Mouse (Mus musculus) heart, embryonic 14.5 days (tissue): ENCODE results near the gene Ccdc124. TPM values are rescaled to one million over a fixed set of nuclear protein-coding genes. Genes with fewer than 3 reads are reported as not detected.
A peak's percentile ranks its signal among the peaks of the same experiment; 100 is the strongest.

Experiments used
- ATAC-seq: fragments of 200-750 bp; cut with Nextera tagmentation; 2 replicates; pipeline ENCODE4 v1.8.0; 2017; ENCODE audit warnings: low read depth, moderate TSS enrichment; ENCODE audit not compliant: insufficient number of reproducible peaks, insufficient read depth, low FRiP score
- H3K27ac ChIP-seq, 2 experiments: fragments of 200-500 bp in 1 of 2; fragments of 300-500 bp in 1 of 2; sonication (generic) in 1 of 2; replicated peaks in 1 of 2; 2 replicates each; pipeline ENCODE4 v1.5.1; 2012 to 2014; ENCODE audit warnings: low read depth in 2 of 2, low read length in 2 of 2, control low read depth in 1 of 2, mild to moderate bottlenecking in 1 of 2, mixed read lengths in 1 of 2; ENCODE audit not compliant: control insufficient read depth in 1 of 2, insufficient read depth in 1 of 2
- H3K27me3 ChIP-seq: fragments of 300-500 bp; sonication (generic); 2 replicates; pipeline ENCODE4 v1.6.1; 2014; ENCODE audit warnings: mild to moderate bottlenecking, low read length, control low read depth; ENCODE audit not compliant: control insufficient read depth, insufficient read depth
- H3K36me3 ChIP-seq: fragments of 300-500 bp; sonication (generic); 2 replicates; pipeline ENCODE4 v1.6.1; 2014; ENCODE audit warnings: mild to moderate bottlenecking, control low read depth, low read length, mixed read lengths; ENCODE audit not compliant: control insufficient read depth, insufficient read depth
- H3K4me1 ChIP-seq, 2 experiments: fragments of 200-500 bp in 1 of 2; fragments of 300-500 bp in 1 of 2; sonication (generic) in 1 of 2; 2 replicates each; pipeline ENCODE4 v1.6.1; 2012 to 2014; ENCODE audit warnings: low read length in 2 of 2, control low read depth in 1 of 2, mixed read lengths in 1 of 2; ENCODE audit not compliant: control insufficient read depth in 2 of 2, insufficient read depth in 2 of 2
- H3K4me2 ChIP-seq: fragments of 300-500 bp; sonication (generic); 2 replicates; pipeline ENCODE4 v1.6.1; 2014; ENCODE audit warnings: mild to moderate bottlenecking, low read length
- H3K4me3 ChIP-seq, 2 experiments: fragments of 200-500 bp in 1 of 2; fragments of 300-500 bp in 1 of 2; sonication (generic) in 1 of 2; 2 replicates each; pipeline ENCODE4 v1.5.1; 2012 to 2014; ENCODE audit warnings: low read length in 2 of 2, mild to moderate bottlenecking in 2 of 2, control low read depth in 1 of 2, low read depth in 1 of 2, moderate library complexity in 1 of 2; ENCODE audit not compliant: control insufficient read depth in 1 of 2, insufficient read depth in 1 of 2
- H3K9ac ChIP-seq: fragments of 300-500 bp; sonication (generic); 2 replicates; pipeline ENCODE4 v1.6.1; 2014; ENCODE audit warnings: mild to moderate bottlenecking, low read length
- H3K9me3 ChIP-seq: fragments of 300-500 bp; sonication (generic); 2 replicates; pipeline ENCODE4 v1.6.1; 2016; ENCODE audit warnings: low read length, control low read depth; ENCODE audit not compliant: control insufficient read depth
- WGBS: fragments of 180-500 bp; shearing (Covaris S2); extraction: QIAGEN DNeasy Blood & Tissue Kit; methylation state at CpG from one replicate; pipeline ENCODE4 v1.1.7; 2014; 5-methylcytosine and 5-hydroxymethylcytosine counted together
- polyA plus RNA-seq: library from polyadenylated mRNA; unstranded; fragments of >200 nt; fragmentation: Nextera tagmentation; extraction: Ambion mirVana; gene quantifications from 2 replicates; pipeline ENCODE4 v1.2.1, GENCODE M21; 2014

Ccdc124 gene
- polyA plus RNA-seq, 1 experiment from 2014 or later, result 78.5 TPM

- Histone ChIP-seq H3K9me3 (0 out of 2 replicates have a peak, but pooled peaks cover 4% of the 10 kb centered on the region), H3K27me3 (peaks cover 40% of the 10 kb centered on the region), H3K4me3 (no peak overlapping the region), H3K4me1 (peaks cover 8 to 23% of the 10 kb centered on the region in 2 experiments; a peak in 3 of 4 replicates), H3K27ac (no peak overlapping the region), H3K36me3 (peaks cover 23% of the 10 kb centered on the region), H3K9ac (no peak overlapping the region), H3K4me2 (no peak overlapping the region)
- 95% methylated on average over 8 of the region's 8 CpGs for WGBS
- no peak for ATAC-seq
Observed at GRCm38 (mm10) chr8:70894771-70895545, 21.2 kb upstream of the Ccdc124 start.

GRCm38 (mm10) chr8:70894385-70894720 lies 20.6 kb upstream of the Ccdc124 start:
- H3K9me3 ChIP-seq, result 0 out of 2 replicates have a peak, but pooled peaks cover 4% of the 10 kb centered on the region
- ATAC-seq, result no peak
- peaks cover 8 to 23% of the 10 kb centered on the region in 2 experiments; a peak in 3 of 4 replicates for H3K4me1 ChIP-seq
- H3K27me3 ChIP-seq, result peaks cover 41% of the 10 kb centered on the region
- peaks cover 23% of the 10 kb centered on the region for H3K36me3 ChIP-seq
- H3K27ac ChIP-seq, result no peak overlapping the region
- H3K9ac ChIP-seq, result no peak overlapping the region
- no peak overlapping the region for H3K4me2 ChIP-seq
- 74% methylated on average over 2 of the region's 2 CpGs for WGBS
- no peak overlapping the region for H3K4me3 ChIP-seq

- no peak overlapping the region for H3K9ac ChIP-seq
- peaks cover 41% of the 10 kb centered on the region for H3K27me3 ChIP-seq
- peaks cover 23% of the 10 kb centered on the region for H3K36me3 ChIP-seq
- H3K4me1 ChIP-seq, result peaks cover 8 to 23% of the 10 kb centered on the region in 2 experiments; a peak in 3 of 4 replicates
- H3K4me2 ChIP-seq, result no peak overlapping the region
- ATAC-seq, result no peak
- H3K27ac ChIP-seq, result no peak overlapping the region
- 32% methylated on average over 12 of the region's 12 CpGs for WGBS
- no peak overlapping the region for H3K4me3 ChIP-seq
- H3K9me3 ChIP-seq, result 0 out of 2 replicates have a peak, but pooled peaks cover 4% of the 10 kb centered on the region
Observed at GRCm38 (mm10) chr8:70893656-70894384, 20.1 kb upstream of the Ccdc124 start.

GRCm38 (mm10) chr8:70892896-70893655 lies 19.3 kb upstream of the Ccdc124 start:
- 0 out of 2 replicates have a peak, but pooled peaks cover 4% of the 10 kb centered on the region for H3K9me3 ChIP-seq
- H3K9ac ChIP-seq, result no peak overlapping the region
- no peak overlapping the region for H3K27ac ChIP-seq
- no peak for ATAC-seq
- H3K4me3 ChIP-seq, result peak overlapping the region; percentile 21 to 32; a peak in 3 of 4 replicates
- H3K36me3 ChIP-seq, result peaks cover 23% of the 10 kb centered on the region
- H3K4me2 ChIP-seq, result peak overlapping the region; percentile 51
- peaks cover 41% of the 10 kb centered on the region for H3K27me3 ChIP-seq
- H3K4me1 ChIP-seq, result peaks cover 6 to 19% of the 10 kb centered on the region in 2 experiments; a peak in 3 of 4 replicates
- WGBS, result 29% methylated on average over 20 of the region's 20 CpGs

- Histone ChIP-seq H3K27me3 (peaks cover 41% of the 10 kb centered on the region), H3K36me3 (peaks cover 23% of the 10 kb centered on the region)
- WGBS, result 4% methylated on average over 80 of the region's 80 CpGs
Observed at GRCm38 (mm10) chr8:70892022-70892895, 18.5 kb upstream of the Ccdc124 start, which contains the start of gene Slc5a5. TSS of gene Slc5a5 (minus strand) at chr8:70892757.

GRCm38 (mm10) chr8:70891356-70891755 lies 17.6 kb upstream of the Ccdc124 start:
- Histone ChIP-seq H3K27me3 (peaks cover 41% of the 10 kb centered on the region), H3K9me3 (0 out of 2 replicates have a peak, but pooled peaks cover 4% of the 10 kb centered on the region), H3K4me2 (no peak overlapping the region), H3K9ac (no peak overlapping the region), H3K36me3 (peaks cover 23% of the 10 kb centered on the region), H3K27ac (no peak overlapping the region), H3K4me1 (peaks cover 6 to 17% of the 10 kb centered on the region in 2 experiments; a peak in 3 of 4 replicates), H3K4me3 (no peak overlapping the region)
- ATAC-seq, result no peak
- WGBS, result 8% methylated on average over 21 of the region's 21 CpGs

More at GRCm38 (mm10) chr8:70892022-70892895, 18.5 kb upstream of the Ccdc124 start, which contains the start of gene Slc5a5:
- peak within 1 kb of the TSS; percentile 51 for H3K4me2 ChIP-seq
- 0 out of 2 replicates have a peak, but pooled peaks cover 4% of the 10 kb centered on the region for H3K9me3 ChIP-seq
- no peak within 1 kb of the TSS for H3K27ac ChIP-seq
- H3K9ac ChIP-seq, result peak within 1 kb of the TSS; percentile 9; the same call in 1 of the 2 replicates
- ATAC-seq, result no peak
- peaks cover 6 to 19% of the 10 kb centered on the region in 2 experiments; a peak in 3 of 4 replicates for H3K4me1 ChIP-seq
- H3K4me3 ChIP-seq, result peak within 1 kb of the TSS; percentile 21 to 32; a peak in 3 of 4 replicates
